Mouse (Mus musculus): ENCODE measurements around the gene Nudt3. TPM values are rescaled to one million over a fixed set of nuclear protein-coding genes. Genes with fewer than 3 reads are reported as not detected.

Gene Nudt3
- total and polyA plus RNA-seq, 3 experiments: 54.4 to 69.2 (median 58.3) TPM

GRCm38 (mm10) chr17:27656011-27656399 is 32.7 kb upstream of the Nudt3 start:
- peak overlapping the region; percentile 84 for H3K4me2 ChIP-seq (ENCODE audit: insufficient read depth, low read depth, poor library complexity, severe bottlenecking)
- TF ChIP-seq IRF4 (IDR thresholded peaks at IDR 0.05; ENCODE audit: low read depth, low read length): no peak; the same call in 1 of the 2 replicates
- TF ChIP-seq CHD2 (IDR thresholded peaks at IDR 0.05; ENCODE audit: low read length): peak; percentile 83
- TF ChIP-seq MYC (IDR thresholded peaks at IDR 0.05; ENCODE audit: low read depth, low read length): peak; percentile 56; the same call in 1 of the 2 replicates
- peak; percentile 49; the same call in 1 of the 2 replicates for TF ChIP-seq NELFE (IDR thresholded peaks at IDR 0.05; ENCODE audit: low read depth, low read length)
- 0 out of 2 replicates have a peak, but pooled peaks have one; percentile 14 for TF ChIP-seq CHD1 (IDR thresholded peaks at IDR 0.05; ENCODE audit: low read depth, low read length)
- TF ChIP-seq TBP (conservative IDR thresholded peaks at IDR 0.05; ENCODE audit: low read depth, low read length): 0 out of 2 replicates have a peak, but pooled peaks have one; percentile 44
- 0 out of 2 replicates have a peak, but pooled peaks have one; percentile 14 for TF ChIP-seq MAFK (IDR thresholded peaks at IDR 0.05; ENCODE audit: insufficient replicate concordance, low read length)
- peak; percentile 54 for TF ChIP-seq ETS1 (conservative IDR thresholded peaks at IDR 0.05; ENCODE audit: low read depth, low read length)
- TF ChIP-seq ELF1 (IDR thresholded peaks at IDR 0.05; ENCODE audit: low read depth, low read length): peak; percentile 70; the same call in 1 of the 2 replicates
- no peak for TF ChIP-seq KAT2A (IDR thresholded peaks at IDR 0.05; ENCODE audit: insufficient replicate concordance, low read length)
- peak; percentile 51; the same call in 1 of the 2 replicates for TF ChIP-seq EP300 (IDR thresholded peaks at IDR 0.05; ENCODE audit: low read length)
- TF ChIP-seq SIN3A (IDR thresholded peaks at IDR 0.05; ENCODE audit: low read length): peak; percentile 73; the same call in 1 of the 2 replicates
- TF ChIP-seq USF1 (IDR thresholded peaks at IDR 0.05; ENCODE audit: low read depth, low read length): no peak
- 0 out of 2 replicates have a peak, but pooled peaks have one; percentile 5 for TF ChIP-seq UBTF (IDR thresholded peaks at IDR 0.05; ENCODE audit: low read depth, low read length)
- peak; percentile 86 for TF ChIP-seq MAZ (IDR thresholded peaks at IDR 0.05; ENCODE audit: low read depth, low read length)
- TF ChIP-seq USF2 (conservative IDR thresholded peaks at IDR 0.05; ENCODE audit: low read depth, low read length): no peak
- TF ChIP-seq PAX5 (IDR thresholded peaks at IDR 0.05; ENCODE audit: low read length): no peak
- 0 out of 2 replicates have a peak, but pooled peaks have one; percentile 37 for TF ChIP-seq BHLHE40 (IDR thresholded peaks at IDR 0.05; ENCODE audit: low read depth, low read length)
- no peak for TF ChIP-seq RAD21 (IDR thresholded peaks at IDR 0.05; ENCODE audit: low read depth, low read length)
- TF ChIP-seq SMC3 (IDR thresholded peaks at IDR 0.05; ENCODE audit: low read depth, low read length): no peak
- no peak for TF ChIP-seq JUN (IDR thresholded peaks at IDR 0.05; ENCODE audit: insufficient read depth, low read depth, low read length)
- H3K4me3 ChIP-seq (replicated peaks in 1 of 3; ENCODE audit: low read depth in 2 of 3, low read length in 2 of 3, poor library complexity in 1 of 3): peak overlapping the region; percentile 54 to 72 (median 58)

More at GRCm38 (mm10) chr17:27656011-27656399, 32.7 kb upstream of the Nudt3 start:
- Histone ChIP-seq H3K36me3 (replicated peaks in 1 of 2; ENCODE audit: control insufficient read depth in 1 of 2, insufficient read depth in 1 of 2, low read length in 1 of 2) (peaks cover 0 to 6% of the 10 kb centered on the region in 2 experiments), H3K4me1 (ENCODE audit: control insufficient read depth in 1 of 2, insufficient read depth in 2 of 2) (peaks cover 4 to 31% of the 10 kb centered on the region in 2 experiments), H3K27ac (ENCODE audit: insufficient read depth, low read depth) (peak overlapping the region; percentile 73), H3K79me2 (replicated peaks; ENCODE audit: control insufficient read depth, extremely low read depth, insufficient read depth, poor library complexity, severe bottlenecking) (no peaks in the 10 kb centered on the region), H3K27me3 (replicated peaks) (peaks cover 8% of the 10 kb centered on the region), H3K9me3 (replicated peaks; ENCODE audit: low read length) (peaks cover 10% of the 10 kb centered on the region), H3K9ac (ENCODE audit: insufficient read depth, low read depth) (peak overlapping the region; percentile 64)
- in situ Hi-C loops (cut with MboI; ENCODE audit: low pct_ligation_motif_present, low pct_unique_long_range_greater_than_20kb, low sequenced_read_pairs) (loop anchor here (10.0 kb wide), 1 partner anchor 69 kb away; the partner anchor contains the start of gene Spdef), dilution Hi-C loops (cut with MboI; ENCODE audit: extremely low pct_ligation_motif_present, extremely low pct_unique_long_range_greater_than_20kb, low sequenced_read_pairs) (no loop called here)
- peak; percentile 84 for DNase-seq (ENCODE audit: extremely low read depth)
